Mouse (Mus musculus): ENCODE results near the gene Ucn2. TPM values are rescaled to one million over a fixed set of nuclear protein-coding genes. Genes with fewer than 3 reads are reported as not detected.

Gene Ucn2
- polyA plus RNA-seq, 1 experiment, result not detected

DNA sequence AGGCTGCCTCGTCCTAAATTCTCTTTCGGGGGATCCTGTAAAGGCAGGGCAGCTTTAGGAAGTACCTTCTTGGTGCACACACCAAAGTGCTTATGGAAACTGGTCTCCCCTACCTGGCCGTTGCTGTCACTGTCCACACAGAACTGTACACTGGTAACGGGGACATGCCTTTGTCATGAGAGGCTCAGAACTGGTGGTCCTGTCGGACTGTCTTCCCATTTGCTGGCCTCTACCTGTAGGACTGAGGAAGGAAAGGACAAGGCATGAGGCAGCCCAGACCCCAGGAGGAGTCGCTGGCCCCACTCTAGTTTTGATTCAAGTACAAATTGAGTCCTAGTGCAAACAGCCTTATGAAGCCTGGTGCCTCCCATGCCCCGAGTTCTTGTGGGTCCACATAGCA, 45.2 kb downstream of the Ucn2 start:
- Histone ChIP-seq H3K36me3 (ENCODE audit: control insufficient read depth, insufficient read depth, low read length, poor library complexity, severe bottlenecking) (no peaks in the 10 kb centered on the region), H3K27ac (ENCODE audit: insufficient read depth, low read length) (no peak overlapping the region), H3K4me1 (ENCODE audit: control insufficient read depth, insufficient read depth, low read length) (peaks cover 2% of the 10 kb centered on the region), H3K9me3 (replicated peaks; ENCODE audit: control insufficient read depth, insufficient read depth, low read length, poor library complexity, severe bottlenecking) (no peaks in the 10 kb centered on the region), H3K9ac (ENCODE audit: low read depth, poor library complexity, severe bottlenecking) (no peak overlapping the region), H3K4me3 (ENCODE audit: low read depth, low read length) (no peak overlapping the region), H3K27me3 (ENCODE audit: control insufficient read depth, insufficient read depth, low read length, poor library complexity, severe bottlenecking) (no peaks in the 10 kb centered on the region)
- TF ChIP-seq POLR2A (IDR thresholded peaks at IDR 0.05; ENCODE audit: insufficient read depth, low read length), result no peak
- TF ChIP-seq CTCF (IDR thresholded peaks at IDR 0.05; ENCODE audit: low read depth, low read length), result no peak
- TF ChIP-seq EP300 (IDR thresholded peaks at IDR 0.05; ENCODE audit: insufficient read depth, low read depth, low read length), result no peak

DNA sequence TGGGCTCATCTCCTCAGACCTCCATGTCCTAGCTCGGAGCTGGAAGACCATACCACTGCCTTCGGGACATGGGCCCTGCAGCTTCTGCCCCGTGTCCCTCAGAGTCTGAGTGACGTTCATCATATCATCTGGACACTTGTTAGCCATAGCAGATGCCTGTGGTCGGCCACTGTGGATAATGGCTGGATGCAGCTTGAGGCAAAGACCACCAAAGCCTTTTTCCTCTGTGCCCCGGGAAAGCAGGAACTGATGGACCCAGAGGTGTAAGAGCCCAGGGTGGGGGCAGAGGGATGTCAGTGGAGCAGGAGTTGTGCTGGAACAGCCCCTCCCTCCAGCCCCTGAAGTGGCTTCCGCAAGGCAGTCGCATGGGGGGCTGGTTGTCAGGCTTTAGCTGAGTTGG, 45.9 kb downstream of the Ucn2 start:
- Histone ChIP-seq H3K36me3 (ENCODE audit: control insufficient read depth, insufficient read depth, low read length, poor library complexity, severe bottlenecking) (no peaks in the 10 kb centered on the region), H3K4me3 (ENCODE audit: low read depth, low read length) (no peak overlapping the region), H3K9ac (ENCODE audit: low read depth, poor library complexity, severe bottlenecking) (no peak overlapping the region), H3K4me1 (ENCODE audit: control insufficient read depth, insufficient read depth, low read length) (peaks cover 2% of the 10 kb centered on the region), H3K9me3 (replicated peaks; ENCODE audit: control insufficient read depth, insufficient read depth, low read length, poor library complexity, severe bottlenecking) (no peaks in the 10 kb centered on the region), H3K27ac (ENCODE audit: insufficient read depth, low read length) (no peak overlapping the region), H3K27me3 (ENCODE audit: control insufficient read depth, insufficient read depth, low read length, poor library complexity, severe bottlenecking) (no peaks in the 10 kb centered on the region)
- TF ChIP-seq POLR2A (IDR thresholded peaks at IDR 0.05; ENCODE audit: insufficient read depth, low read length), result no peak
- TF ChIP-seq EP300 (IDR thresholded peaks at IDR 0.05; ENCODE audit: insufficient read depth, low read depth, low read length), result no peak
- no peak for TF ChIP-seq CTCF (IDR thresholded peaks at IDR 0.05; ENCODE audit: low read depth, low read length)

- no peak overlapping the region for H3K9ac ChIP-seq (ENCODE audit: low read depth, poor library complexity, severe bottlenecking)
- TF ChIP-seq EP300 (IDR thresholded peaks at IDR 0.05; ENCODE audit: insufficient read depth, low read depth, low read length) (no peak), POLR2A (IDR thresholded peaks at IDR 0.05; ENCODE audit: insufficient read depth, low read length) (no peak), CTCF (IDR thresholded peaks at IDR 0.05; ENCODE audit: low read depth, low read length) (no peak)
- no peak overlapping the region for H3K27ac ChIP-seq (ENCODE audit: insufficient read depth, low read length)
- no peaks in the 10 kb centered on the region for H3K27me3 ChIP-seq (ENCODE audit: control insufficient read depth, insufficient read depth, low read length, poor library complexity, severe bottlenecking)
- H3K36me3 ChIP-seq (ENCODE audit: control insufficient read depth, insufficient read depth, low read length, poor library complexity, severe bottlenecking), result no peaks in the 10 kb centered on the region
- H3K4me3 ChIP-seq (ENCODE audit: low read depth, low read length), result no peak overlapping the region
- peaks cover 2% of the 10 kb centered on the region for H3K4me1 ChIP-seq (ENCODE audit: control insufficient read depth, insufficient read depth, low read length)
- no peaks in the 10 kb centered on the region for H3K9me3 ChIP-seq (replicated peaks; ENCODE audit: control insufficient read depth, insufficient read depth, low read length, poor library complexity, severe bottlenecking)
These were observed 46.6 kb downstream of the Ucn2 start for GRCm38 (mm10) chr9:109032435-109032834.

Other genes with a start within 250 kb of the Ucn2 start
- 37.4 and 39.5 TPM in 2 replicates for gene Ip6k2, start 202.2 kb upstream of the Ucn2 start, polyA plus RNA-seq (2011; ENCODE audit: insufficient read depth, insufficient read length, low read depth, missing spikeins)
- 10.3 and 11.8 TPM in 2 replicates for gene Nckipsd, start 177.6 kb upstream of the Ucn2 start, polyA plus RNA-seq (2011; ENCODE audit: insufficient read depth, insufficient read length, low read depth, missing spikeins)
- gene Celsr3, start 159.7 kb upstream of the Ucn2 start, polyA plus RNA-seq (2011; ENCODE audit: insufficient read depth, insufficient read length, low read depth, missing spikeins), result 3.5 and 6.2 TPM in 2 replicates
- 8.2 and 8.3 TPM in 2 replicates for gene Slc26a6, start 132.7 kb upstream of the Ucn2 start, polyA plus RNA-seq (2011; ENCODE audit: insufficient read depth, insufficient read length, low read depth, missing spikeins)
- not detected in 2 replicates for gene Tmem89, start 71.4 kb upstream of the Ucn2 start, polyA plus RNA-seq (2011; ENCODE audit: insufficient read depth, insufficient read length, low read depth, missing spikeins)
- gene Uqcrc1, start 49.4 kb upstream of the Ucn2 start, polyA plus RNA-seq (2011; ENCODE audit: insufficient read depth, insufficient read length, low read depth, missing spikeins), result 183 and 193 TPM in 2 replicates
- 4.8 and 6.5 TPM in 2 replicates for gene Col7a1, start 32.4 kb upstream of the Ucn2 start, polyA plus RNA-seq (2011; ENCODE audit: insufficient read depth, insufficient read length, low read depth, missing spikeins)
- gene Pfkfb4, start 5.8 kb downstream of the Ucn2 start, polyA plus RNA-seq (2011; ENCODE audit: insufficient read depth, insufficient read length, low read depth, missing spikeins), result 3.9 and 4.4 TPM in 2 replicates
- gene Shisa5, start 52.6 kb downstream of the Ucn2 start, polyA plus RNA-seq (2011; ENCODE audit: insufficient read depth, insufficient read length, low read depth, missing spikeins), result 48.3 and 53.5 TPM in 2 replicates
- gene Trex1, start 73.7 kb downstream of the Ucn2 start, polyA plus RNA-seq (2011; ENCODE audit: insufficient read depth, insufficient read length, low read depth, missing spikeins), result 2.4 TPM in 1 of 2 replicates, not detected in the other
- gene Atrip, start 88.1 kb downstream of the Ucn2 start, polyA plus RNA-seq (2011; ENCODE audit: insufficient read depth, insufficient read length, low read depth, missing spikeins), result 17.3 and 20.0 TPM in 2 replicates
- 4.9 and 7.0 TPM in 2 replicates for gene Ccdc51, start 96.5 kb downstream of the Ucn2 start, polyA plus RNA-seq (2011; ENCODE audit: insufficient read depth, insufficient read length, low read depth, missing spikeins)
- 203 and 225 TPM in 2 replicates for gene Tma7, start 96.6 kb downstream of the Ucn2 start, polyA plus RNA-seq (2011; ENCODE audit: insufficient read depth, insufficient read length, low read depth, missing spikeins)
- gene Plxnb1, start 109.4 kb downstream of the Ucn2 start, polyA plus RNA-seq (2011; ENCODE audit: insufficient read depth, insufficient read length, low read depth, missing spikeins), result 16.1 and 19.1 TPM in 2 replicates
- not detected in 2 replicates for gene Fbxw21, start 176.0 kb downstream of the Ucn2 start, polyA plus RNA-seq (2011; ENCODE audit: insufficient read depth, insufficient read length, low read depth, missing spikeins)
- not detected in 2 replicates for gene Fbxw13, start 210.0 kb downstream of the Ucn2 start, polyA plus RNA-seq (2011; ENCODE audit: insufficient read depth, insufficient read length, low read depth, missing spikeins)
- gene Fbxw20, start 248.7 kb downstream of the Ucn2 start, polyA plus RNA-seq (2011; ENCODE audit: insufficient read depth, insufficient read length, low read depth, missing spikeins), result not detected in 2 replicates

Measured in ES-Bruce4 (cell line).